Mouse (Mus musculus): ENCODE measurements around the gene Ntan1. TPM values are rescaled to one million over a fixed set of nuclear protein-coding genes. Genes with fewer than 3 reads are reported as not detected.
A peak's percentile ranks its signal among the peaks of the same experiment; 100 is the strongest.

The Ntan1 gene
- total RNA-seq, 2 experiments from 2014 or later, result 76.0 to 87.1 TPM

DNA sequence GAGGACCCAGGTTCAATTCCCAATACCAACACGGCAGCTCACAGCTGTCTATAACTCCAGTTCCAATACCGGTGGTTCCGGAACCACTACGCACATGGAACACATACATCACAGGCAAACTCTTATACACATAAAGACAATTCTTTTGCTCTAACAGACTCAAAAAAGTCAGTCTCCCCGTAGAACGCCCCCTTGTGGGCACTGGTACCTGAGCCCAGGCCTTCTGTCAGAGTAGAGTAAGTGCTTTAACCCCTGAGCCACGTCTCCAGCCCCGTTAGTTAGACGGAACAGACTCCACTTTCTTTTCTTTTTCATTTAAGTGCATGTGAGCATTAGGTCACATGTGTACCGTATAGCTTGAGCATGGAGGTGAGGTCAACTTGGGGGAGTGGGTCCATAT, 11.8 kb downstream of the Ntan1 start:
- DNase-seq (ENCODE audit: low spot score in 2 of 2), result no peak

DNA sequence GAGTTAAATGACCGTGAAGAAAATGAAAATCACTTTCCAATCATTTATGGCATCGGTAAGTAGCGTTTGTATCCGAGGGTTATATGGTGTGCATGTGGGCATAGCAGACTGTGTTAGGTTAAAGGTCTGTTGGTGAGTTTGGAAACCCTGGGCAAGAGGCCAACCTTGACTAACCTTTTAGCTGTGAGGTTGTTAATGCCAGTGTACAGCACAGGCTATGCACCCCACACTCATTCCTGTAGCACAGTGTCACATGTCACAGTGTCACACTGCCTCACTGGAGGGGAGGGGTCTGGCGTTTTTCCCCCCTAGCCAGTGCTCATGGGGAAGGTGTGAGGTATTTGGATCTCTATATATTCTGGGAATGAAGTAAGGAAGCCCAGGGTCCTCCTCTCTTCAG, 13.0 kb downstream of the Ntan1 start:
- no peak for DNase-seq (ENCODE audit: low spot score in 2 of 2)

DNA sequence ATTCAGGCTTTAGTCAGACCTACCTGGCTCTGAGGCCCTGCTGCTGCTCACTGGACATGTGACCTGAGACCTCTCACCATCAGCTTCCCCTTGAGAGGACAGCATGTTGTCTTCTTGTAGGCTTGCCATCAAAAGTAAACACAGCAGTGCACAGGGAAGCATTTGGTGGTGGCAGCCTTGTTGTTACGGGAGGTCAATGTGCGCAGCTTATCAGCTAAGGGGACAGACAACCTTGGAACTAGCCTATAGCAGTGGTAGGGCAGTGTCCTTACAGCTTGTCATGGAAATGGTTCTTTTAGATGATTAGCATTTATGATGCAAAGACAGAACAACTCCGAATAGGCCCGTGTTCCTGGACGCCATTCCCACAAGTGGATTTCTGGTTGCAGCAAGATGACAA, 15.7 kb downstream of the Ntan1 start:
- DNase-seq (ENCODE audit: low spot score in 2 of 2), result no peak

DNA sequence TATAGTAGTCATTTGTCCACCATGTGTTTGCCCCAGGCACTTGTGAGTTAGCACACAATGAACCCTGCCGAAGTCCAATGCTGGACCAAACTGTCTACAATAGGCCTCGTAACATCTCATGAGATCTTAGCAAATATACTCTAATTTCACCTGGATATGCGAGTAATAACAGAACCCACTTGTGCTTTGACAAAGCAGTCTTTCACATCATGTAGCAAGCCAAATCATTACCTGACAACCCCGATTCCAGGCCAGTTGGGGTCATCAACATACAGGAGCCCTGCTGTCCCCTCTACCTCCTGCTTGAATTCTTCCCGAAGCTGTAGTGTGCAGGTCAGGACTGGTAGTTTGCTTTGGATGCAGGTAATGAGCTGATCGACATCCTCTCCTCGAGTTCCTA, 21.4 kb downstream of the Ntan1 start:
- no peak for DNase-seq (ENCODE audit: low spot score in 2 of 2)

DNA sequence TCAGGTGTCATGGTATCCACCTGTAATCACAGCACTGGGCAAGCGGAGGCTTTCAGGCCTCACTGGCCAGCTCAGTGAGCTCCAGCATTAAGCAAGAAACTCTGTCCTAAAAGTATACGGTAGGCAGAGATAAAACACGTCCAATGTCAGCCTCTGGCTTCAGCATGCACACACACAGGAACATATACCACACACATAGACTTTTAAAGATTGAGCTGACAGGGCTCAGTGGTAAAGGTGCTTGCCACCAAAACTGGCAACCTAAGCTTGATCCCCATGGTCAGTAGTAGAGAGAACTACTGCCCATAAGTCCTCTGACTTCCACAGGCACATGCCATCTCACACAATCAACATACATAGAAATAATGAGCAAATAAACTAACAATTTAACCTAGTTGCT, 22.3 kb downstream of the Ntan1 start:
- DNase-seq (ENCODE audit: low spot score in 2 of 2), result no peak

DNA sequence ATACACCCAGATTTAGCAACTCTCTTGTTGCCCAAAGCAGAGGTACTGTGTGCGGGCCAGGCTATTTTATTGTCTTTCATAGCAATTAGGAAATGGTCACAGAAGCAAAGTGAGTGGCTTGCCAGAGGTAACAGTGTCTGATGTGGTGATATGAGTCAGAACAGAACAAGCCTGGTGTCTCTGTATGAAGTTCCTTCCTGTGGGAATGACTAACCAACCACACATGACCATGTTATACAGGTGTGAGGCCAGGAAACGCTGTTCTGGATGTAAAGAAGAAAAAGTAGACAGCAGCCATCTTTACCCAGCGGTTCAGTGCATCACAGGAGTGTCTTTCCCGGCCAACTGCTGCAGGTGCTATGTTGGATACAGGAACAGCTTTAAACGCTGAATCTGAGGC, 26.4 kb downstream of the Ntan1 start:
- DNase-seq (ENCODE audit: low spot score in 2 of 2), result no peak

DNA sequence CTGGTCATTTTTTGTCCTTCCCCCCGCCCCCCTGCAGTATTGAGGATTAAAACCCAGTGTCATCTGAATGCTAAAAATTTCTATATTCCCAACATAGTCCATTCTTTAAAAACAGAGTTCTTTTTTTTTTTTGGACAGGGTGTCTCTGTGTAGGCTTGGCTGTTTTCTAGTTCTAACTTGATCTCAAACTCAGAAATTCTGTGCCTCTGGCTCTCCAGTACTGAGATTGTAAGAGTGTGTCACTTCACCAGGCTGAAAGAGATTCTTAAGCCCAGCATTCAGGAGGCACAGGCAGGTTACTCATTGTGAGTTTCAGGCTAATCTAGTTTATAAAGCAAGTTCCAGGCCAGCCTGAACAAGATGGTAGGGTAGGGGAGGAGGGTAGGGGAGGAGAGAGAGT, 28.0 kb downstream of the Ntan1 start:
- no peak for DNase-seq (ENCODE audit: low spot score in 2 of 2)

DNA sequence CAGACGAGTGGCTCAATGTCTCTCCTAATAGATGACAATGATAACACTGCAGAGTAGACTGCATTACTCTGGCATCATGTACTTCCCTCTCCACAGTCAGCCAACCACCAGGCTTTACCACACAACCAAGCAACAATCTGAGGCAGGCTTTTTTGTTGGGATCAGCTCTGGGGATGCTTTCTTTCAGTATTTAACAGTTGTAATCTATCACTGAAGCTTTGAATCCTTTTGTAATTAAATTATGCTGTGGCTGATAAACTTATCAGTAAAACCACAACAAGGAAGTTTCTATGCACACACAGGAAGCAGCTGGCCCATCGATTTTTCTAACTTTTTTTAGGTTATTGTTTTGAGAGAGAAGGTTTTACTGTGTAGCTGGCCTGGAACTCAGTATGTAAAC, 29.7 kb downstream of the Ntan1 start:
- DNase-seq (ENCODE audit: low spot score in 2 of 2), result no peak

DNA sequence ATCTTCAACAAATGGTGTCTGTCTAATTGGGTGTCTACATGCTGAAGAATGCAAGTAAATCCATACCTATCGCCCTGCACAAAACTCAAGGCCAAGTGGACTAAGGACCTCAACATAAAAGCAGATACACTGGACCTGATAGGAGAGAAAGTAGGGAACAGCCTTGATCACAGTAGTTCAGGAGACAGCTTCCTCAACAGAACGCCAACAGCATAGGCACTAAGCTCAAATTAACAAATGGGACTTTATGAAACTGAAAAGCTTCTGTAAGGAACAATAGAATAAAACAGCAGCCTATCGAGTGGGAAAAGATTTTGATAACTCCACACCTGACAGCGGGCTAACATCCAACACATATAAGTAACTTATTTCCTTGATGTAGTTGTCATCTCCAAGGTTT, 32.8 kb downstream of the Ntan1 start:
- DNase-seq (ENCODE audit: low spot score in 2 of 2), result no peak

DNA sequence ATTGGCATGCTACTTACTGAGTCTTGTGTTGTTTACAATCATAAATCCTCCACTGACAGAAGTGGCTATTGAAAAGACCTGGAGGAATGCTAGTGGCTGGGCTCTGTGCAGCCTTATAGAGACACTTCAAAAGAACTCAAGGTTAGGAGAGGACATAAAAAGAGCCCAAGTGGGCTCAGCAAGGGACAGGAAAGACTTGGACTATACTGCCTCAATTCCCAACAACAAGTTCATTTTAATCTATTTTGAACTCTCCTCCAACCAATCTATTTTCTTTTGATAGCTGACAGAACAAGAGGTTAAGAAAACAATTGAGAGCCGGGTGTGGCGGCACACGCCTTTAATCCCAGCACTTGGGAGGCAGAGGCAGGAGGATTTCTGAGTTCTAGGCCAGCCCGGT, 35.2 kb downstream of the Ntan1 start:
- DNase-seq (ENCODE audit: low spot score in 2 of 2), result no peak

DNA sequence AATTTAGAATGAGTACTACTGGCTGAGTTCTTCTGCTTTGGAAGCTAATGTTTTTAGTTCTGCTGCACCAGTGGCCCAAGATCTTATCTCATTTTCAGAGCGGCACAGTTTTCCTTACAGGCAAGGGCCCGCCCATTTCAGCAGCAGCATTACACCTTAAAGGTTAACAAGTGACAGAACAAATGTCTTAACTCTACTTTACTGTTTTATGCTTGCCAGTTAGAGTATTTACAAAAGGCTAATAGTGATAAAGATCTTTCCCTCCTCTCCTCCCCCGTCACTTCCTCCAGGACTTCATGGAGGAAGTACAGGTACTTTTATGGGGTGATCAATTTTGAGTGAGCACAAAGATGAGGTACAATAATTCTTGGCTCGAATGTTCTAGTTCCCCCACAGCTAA, 47.4 kb downstream of the Ntan1 start:
- no peak for DNase-seq (ENCODE audit: low spot score in 2 of 2)

DNA sequence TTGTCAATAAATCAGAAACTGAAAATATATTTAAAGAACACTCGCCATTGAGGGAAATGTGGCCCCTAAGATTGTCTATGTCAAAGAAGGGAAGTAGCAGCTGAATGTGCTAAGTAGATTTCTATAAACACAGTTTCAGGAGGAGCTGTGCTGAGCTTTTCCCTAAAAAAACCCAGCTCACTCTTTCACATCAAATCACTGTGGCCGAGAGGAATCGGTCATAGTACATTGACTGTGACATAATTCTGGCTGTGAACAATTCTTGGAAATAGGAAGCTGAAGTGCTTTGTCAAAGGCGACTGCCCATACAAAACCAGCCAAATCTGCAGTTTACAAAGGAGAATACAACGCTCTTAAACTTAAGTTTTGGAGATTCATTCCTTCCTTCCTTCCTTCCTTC, 48.0 kb downstream of the Ntan1 start:
- no peak for DNase-seq (ENCODE audit: low spot score in 2 of 2)

DNA sequence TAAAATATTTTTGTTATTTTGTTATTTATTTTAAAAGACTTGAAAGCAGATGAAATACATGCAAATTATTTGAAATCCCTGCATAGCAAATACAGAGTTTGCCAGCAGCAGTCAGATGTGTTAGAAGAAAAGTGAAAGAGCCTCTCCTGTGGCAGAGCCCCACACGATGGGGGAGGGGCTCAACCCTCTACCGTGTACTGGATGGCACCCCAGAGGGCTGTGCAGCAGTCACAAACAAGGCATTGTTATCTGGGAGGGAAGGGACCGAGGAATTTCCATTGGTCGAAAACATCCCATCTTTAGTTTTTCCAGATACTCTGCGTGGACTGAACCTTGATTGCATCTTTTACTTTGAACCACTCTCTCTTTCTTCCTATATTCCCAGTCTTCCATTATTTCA, 48.8 kb downstream of the Ntan1 start:
- peak in 1 of 2 experiments; percentile 57 for DNase-seq (ENCODE audit: low spot score in 2 of 2)

DNA sequence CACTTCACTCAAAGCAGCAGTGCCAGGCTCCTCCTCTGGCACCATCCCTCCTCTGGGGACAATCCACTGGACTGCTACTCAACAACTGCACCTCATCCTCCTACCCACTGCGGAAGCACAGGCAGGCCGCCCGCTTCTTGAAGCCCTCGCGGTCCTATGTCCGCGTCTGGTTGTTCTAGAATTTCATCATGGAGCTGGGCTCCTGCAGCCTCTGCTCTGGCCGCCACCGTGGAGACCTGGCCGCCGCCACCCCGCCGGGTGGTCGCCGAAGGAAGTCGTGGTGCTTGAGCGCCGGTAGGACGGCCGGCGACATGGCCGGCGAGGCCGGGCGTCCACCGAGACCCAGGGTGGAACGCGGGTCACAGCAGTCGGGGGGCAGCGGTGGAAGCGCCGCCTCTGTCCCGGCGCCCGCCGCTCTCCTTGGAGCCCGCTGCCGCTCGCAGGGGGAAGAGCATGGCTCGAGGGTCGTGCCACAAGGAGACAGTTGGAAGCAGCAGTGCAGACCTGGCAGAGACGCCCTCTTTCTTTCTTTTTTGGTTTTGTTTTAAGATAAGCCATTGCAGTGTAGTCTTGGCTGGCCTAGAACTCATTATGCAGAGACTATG, 49.4 kb downstream of the Ntan1 start:
- DNase-seq (ENCODE audit: low spot score in 2 of 2), result no peak

DNA sequence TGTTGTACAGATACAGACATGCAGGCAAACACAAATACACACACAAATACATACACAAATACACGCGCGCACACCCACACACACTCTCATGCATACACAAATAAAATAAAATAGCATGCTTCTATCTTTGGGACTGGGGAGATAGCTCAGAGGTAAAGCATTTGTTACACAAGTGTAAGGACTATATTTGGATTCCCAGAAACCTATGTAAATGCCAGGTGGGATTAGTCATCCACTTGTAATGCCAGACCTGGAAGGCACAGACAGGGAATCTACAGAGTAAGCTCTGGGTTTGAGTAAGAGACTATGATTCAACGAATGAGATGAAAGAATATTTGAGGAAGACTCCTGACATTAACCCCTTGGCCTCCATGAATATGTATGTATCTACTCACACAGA, 56.8 kb downstream of the Ntan1 start:
- DNase-seq (ENCODE audit: low spot score in 2 of 2), result peak in 1 of 2 experiments; percentile 11

DNA sequence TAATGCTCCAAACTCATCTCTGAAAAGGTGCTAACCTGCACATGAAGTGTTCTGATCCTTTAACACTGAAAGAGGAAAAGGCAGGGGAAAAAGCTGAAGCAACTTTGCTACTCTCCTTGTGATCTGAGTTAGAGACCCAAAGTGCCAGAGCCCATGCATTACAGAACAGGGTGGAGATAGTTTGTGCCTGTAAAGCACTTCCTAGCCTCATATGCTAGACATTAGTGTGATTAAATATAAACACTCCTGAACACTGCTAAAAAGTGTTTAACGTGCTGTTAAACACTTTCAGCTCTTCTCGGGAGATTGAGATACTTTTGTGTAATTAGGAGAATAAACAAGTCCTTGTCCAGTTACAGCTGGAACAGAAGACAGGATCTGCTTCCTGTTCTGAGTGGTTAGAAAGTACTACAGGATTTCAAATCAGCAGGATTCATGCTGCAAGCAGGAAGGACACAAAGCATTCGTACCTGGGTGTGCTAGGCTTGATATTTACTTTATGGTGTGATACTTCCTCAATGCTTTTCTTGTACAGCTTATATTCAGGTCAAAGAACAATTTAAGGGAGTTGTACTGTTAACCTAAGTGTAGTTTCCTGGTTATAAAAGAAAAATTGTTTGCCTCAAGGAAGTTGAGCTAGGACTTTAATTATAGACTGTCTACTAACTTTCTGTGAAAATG, 64.6 kb downstream of the Ntan1 start:
- DNase-seq (ENCODE audit: low spot score in 2 of 2), result no peak

Small RNA genes within 50 kb of the gene (microRNA-seq; reads per million reads assigned to microRNA genes)
- 0 reads per million in 2 experiments for gene Gm27734

Other genes with a start within 250 kb of the Ntan1 start
- 10 to 100 TPM; 24.9 to 25.3 TPM for gene Parn, start 150.7 kb upstream of the Ntan1 start, total RNA-seq (2021)
- gene Bfar, start 147.0 kb upstream of the Ntan1 start, total RNA-seq (2021), result 10 to 100 TPM; 34.5 to 36.0 TPM
- gene 3110001I22Rik, start 146.9 kb upstream of the Ntan1 start, total RNA-seq (2021), result 1 to 10 TPM; 5.1 to 5.9 TPM
- gene Pla2g10, start 87.9 kb upstream of the Ntan1 start, total RNA-seq (2021), result not detected
- gene Rrn3, start 38.1 kb upstream of the Ntan1 start, total RNA-seq (2021), result 10 to 100 TPM; 51.3 to 51.5 TPM
- 10 to 100 TPM; 66.5 to 75.8 TPM for gene Pdxdc1, start 84.3 kb downstream of the Ntan1 start, total RNA-seq (2021)
- 10 to 100 TPM; 74.1 to 75.9 TPM for gene Mpv17l, start 84.3 kb downstream of the Ntan1 start, total RNA-seq (2021)
- gene 2900011O08Rik, start 167.8 kb downstream of the Ntan1 start, total RNA-seq (2021), result 100 to 1,000 TPM; 265 to 279 TPM
- 1 to 10 TPM; 2.0 to 2.3 TPM for gene Ifitm7, start 168.0 kb downstream of the Ntan1 start, total RNA-seq (2021)

Data from layer of hippocampus, adult 18-20 months (tissue).